Mouse (Mus musculus): ENCODE data around the gene Add3.

GRCm38 (mm10) chr19:53181003-53181861 is 41.0 kb downstream of the Add3 start:
- TF ChIP-seq CTCF (conservative IDR thresholded peaks at IDR 0.05; ENCODE audit: low read length), result no peak
- TF ChIP-seq POU5F1 (IDR thresholded peaks at IDR 0.05; ENCODE audit: borderline replicate concordance, low read length), result no peak
- TF ChIP-seq NANOG (IDR thresholded peaks at IDR 0.05; ENCODE audit: borderline replicate concordance, low read length), result no peak

Measured in E14TG2a.4 (cell line).